Comparison of ENCODE assay signal across 9 mouse cellular contexts in the genomic region with DNA sequence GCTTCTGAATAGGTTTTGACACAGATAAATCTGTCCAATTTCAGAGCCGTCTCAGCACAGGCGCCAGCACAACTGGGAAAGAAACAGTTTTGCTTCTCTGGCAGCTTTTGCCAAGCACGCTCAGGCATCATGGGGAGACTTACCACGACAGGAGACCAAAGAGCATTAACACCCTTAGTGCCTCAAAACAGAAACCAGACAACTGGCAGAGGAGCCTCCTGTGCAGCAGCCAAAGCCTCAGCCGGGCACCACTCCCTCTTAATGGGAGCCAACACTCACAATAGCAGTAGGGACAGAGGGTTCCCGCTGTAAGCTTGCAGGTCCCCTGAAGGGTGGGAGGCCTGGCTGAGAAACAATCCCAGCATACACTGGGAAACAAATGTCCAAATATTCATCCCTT. TPM values are rescaled to one million over a fixed set of nuclear protein-coding genes. Genes with fewer than 3 reads are reported as not detected.
DNase-seq lines count a peak whose midpoint lies in the region; ATAC-seq and TF ChIP-seq lines count a peak whose summit lies in the region.
"Had no signal": no experiment of that assay in that cellular context is flagged by ENCODE, and none has a peak within 500 bp of the region (broad histone marks: within the 10 kb centered on the region; RNA-seq: fewer than 3 reads in every experiment).

No protein-coding gene starts in this region.

- H3K4me3 ChIP-seq in kidney, adult 2 months (ENCODE audit: insufficient read depth, low read depth, low read length) = no peak overlapping the region
- H3K4me3 ChIP-seq in kidney, embryonic 15.5 days (replicated peaks) = no peak overlapping the region

- no peaks in the 10 kb centered on the region for H3K9me3 ChIP-seq in kidney, embryonic 15.5 days (replicated peaks)

- H3K36me3 ChIP-seq in kidney, adult 2 months (ENCODE audit: control insufficient read depth, insufficient read depth, low read length) = no peaks in the 10 kb centered on the region
- no peaks in the 10 kb centered on the region for H3K36me3 ChIP-seq in kidney, embryonic 15.5 days

- H3K9ac ChIP-seq in kidney, embryonic 15.5 days = no peak overlapping the region

- H3K4me2 ChIP-seq in kidney, embryonic 15.5 days = no peak overlapping the region

- peak overlapping the region; percentile 36; the same call in 1 of the 2 replicates for H3K27ac ChIP-seq in kidney, adult 2 months (ENCODE audit: insufficient read depth, low read depth, low read length)
- H3K27ac ChIP-seq in kidney, embryonic 15.5 days = no peak overlapping the region
- H3K27ac ChIP-seq: macrophage had no signal

- peaks cover 8% of the 10 kb centered on the region for H3K4me1 ChIP-seq in kidney, adult 2 months (ENCODE audit: control insufficient read depth, insufficient read depth, low read length)
- H3K4me1 ChIP-seq in kidney, embryonic 15.5 days = peaks cover 18% of the 10 kb centered on the region

- H3K27me3 ChIP-seq in kidney, adult 2 months (replicated peaks; ENCODE audit: control insufficient read depth, insufficient read depth, low read length) = no peaks in the 10 kb centered on the region
- no peaks in the 10 kb centered on the region for H3K27me3 ChIP-seq in kidney, embryonic 15.5 days

- peak; percentile 41 for DNase-seq in kidney, adult 2 months
- DNase-seq in right cerebral cortex, postnatal 10 days (ENCODE audit: low spot score in 2 of 2) = peak; percentile 40 to 45
- no peak for DNase-seq in right cerebral cortex, adult 18-20 months
- DNase-seq in gastrocnemius, postnatal 36 days = peak; percentile 56 to 58
- DNase-seq in right cerebral cortex, postnatal 4 days = peak; percentile 10
- no peak for DNase-seq in urinary bladder, adult 18-20 months (ENCODE audit: low spot score in 2 of 2)
- DNase-seq in embryo, embryonic 9.5 days (ENCODE audit: extremely low spot score) = no peak

- ATAC-seq in kidney, embryonic 15.5 days (replicated peaks; ENCODE audit: low FRiP score) = no peak

- no peak for TF ChIP-seq POLR2A in kidney, adult 2 months (IDR thresholded peaks at IDR 0.05; ENCODE audit: low read depth, low read length)

- no peak for TF ChIP-seq CTCF in kidney, adult 2 months (conservative IDR thresholded peaks at IDR 0.05; ENCODE audit: insufficient read depth, insufficient read length, low read depth, low read length)

- intact Hi-C loops in gastrocnemius, postnatal 36 days (cut with DNase I) = no loop called here

- WGBS in kidney, adult 2 months = 68% methylated on average over 6 of the region's 6 CpGs
- WGBS in kidney, embryonic 15.5 days = 64% methylated on average over 6 of the region's 6 CpGs

RNA-seq across cellular contexts. Expression of a gene that starts 56.5 kb away (rescaled TPM):
- polyA plus RNA-seq in kidney, adult 2 months (2012; rRNA removed) = 3.9 and 4.0 TPM in 2 replicates
- 16.3 and 18.9 TPM in 2 replicates for polyA plus RNA-seq in kidney, embryonic 15.5 days (2015; fragmentation: Nextera tagmentation; extraction: Ambion mirVana)
- 1 to 10 TPM; 4.0 to 5.7 TPM for total RNA-seq in gastrocnemius, postnatal 36 days (2021)
- polyA plus RNA-seq: macrophage had no signal

Comparison
In these comparisons a context has a peak if more than half of its experiments do, and no peak if none do; other contexts are left out.
1. DNase-seq: peak in kidney, adult 2 months (single experiment), right cerebral cortex, postnatal 10 days (2 of 2), gastrocnemius, postnatal 36 days (2 of 2) and right cerebral cortex, postnatal 4 days (single experiment); none in right cerebral cortex, adult 18-20 months (single experiment), urinary bladder, adult 18-20 months (0 of 2) and embryo, embryonic 9.5 days (single experiment).